Mouse (Mus musculus) kidney, embryonic 16.5 days (tissue): ENCODE measurements around the gene Cenpb. TPM values are rescaled to one million over a fixed set of nuclear protein-coding genes. Genes with fewer than 3 reads are reported as not detected.

Experiments used
- ATAC-seq: fragments of 200-750 bp; cut with Nextera tagmentation; 2 replicates; pipeline ENCODE4 v1.8.0; 2017; ENCODE audit warnings: moderate TSS enrichment; ENCODE audit not compliant: low FRiP score, low TSS enrichment
- H3K27ac ChIP-seq: fragments of 300-500 bp; sonication (generic); 2 replicates; pipeline ENCODE4 v1.5.1; 2014; ENCODE audit warnings: low read length
- H3K27me3 ChIP-seq: fragments of 300-500 bp; sonication (generic); 2 replicates; pipeline ENCODE4 v1.6.1; 2014; ENCODE audit warnings: low read length, control low read depth, mixed read lengths; ENCODE audit not compliant: insufficient read depth
- H3K36me3 ChIP-seq: fragments of 300-500 bp; sonication (generic); 2 replicates; pipeline ENCODE4 v1.6.1; 2014; ENCODE audit warnings: low read length, control low read depth, mixed read lengths; ENCODE audit not compliant: insufficient read depth
- H3K4me1 ChIP-seq: fragments of 300-500 bp; sonication (generic); 2 replicates; pipeline ENCODE4 v1.6.1; 2014; ENCODE audit warnings: low read length, control low read depth, mixed read lengths; ENCODE audit not compliant: insufficient read depth
- H3K4me2 ChIP-seq: fragments of 300-500 bp; sonication (generic); replicated peaks from 2 replicates; pipeline ENCODE4 v1.6.1; 2014; ENCODE audit warnings: low read depth, low read length
- H3K4me3 ChIP-seq: fragments of 300-500 bp; sonication (generic); 2 replicates; pipeline ENCODE4 v1.5.1; 2014; ENCODE audit warnings: mild to moderate bottlenecking, low read length
- H3K9ac ChIP-seq: fragments of 300-500 bp; sonication (generic); replicated peaks from 2 replicates; pipeline ENCODE4 v1.6.1; 2014; ENCODE audit warnings: low read length
- H3K9me3 ChIP-seq: fragments of 300-500 bp; sonication (generic); 2 replicates; pipeline ENCODE4 v1.6.1; 2016; ENCODE audit warnings: low read length, control low read depth
- WGBS: fragments of 180-500 bp; shearing (Covaris S2); extraction: QIAGEN DNeasy Blood & Tissue Kit; methylation state at CpG from one replicate; pipeline ENCODE4 v1.1.7; 2014; 5-methylcytosine and 5-hydroxymethylcytosine counted together
- polyA plus RNA-seq: library from polyadenylated mRNA; unstranded; fragments of >200 nt; fragmentation: Nextera tagmentation; extraction: Ambion mirVana; gene quantifications from 2 replicates; pipeline ENCODE4 v1.2.1, GENCODE M21; 2015

The Cenpb gene
- polyA plus RNA-seq, 1 experiment from 2014 or later: 9.7 TPM

GRCm38 (mm10) chr2:131203816-131204409 lies 24.0 kb upstream of the Cenpb start:
- Histone ChIP-seq H3K4me1 (peaks cover 12% of the 10 kb centered on the region), H3K9ac (no peak overlapping the region), H3K9me3 (no peaks in the 10 kb centered on the region), H3K4me2 (no peak overlapping the region), H3K4me3 (no peak overlapping the region), H3K27me3 (no peaks in the 10 kb centered on the region), H3K27ac (peak overlapping the region; percentile 80), H3K36me3 (peaks cover 6% of the 10 kb centered on the region; the same call in 1 of the 2 replicates)
- WGBS: 72% methylated on average over 6 of the region's 6 CpGs
- no peak for ATAC-seq

- Histone ChIP-seq H3K4me2 (no peak overlapping the region), H3K36me3 (peaks cover 21% of the 10 kb centered on the region; the same call in 1 of the 2 replicates), H3K27me3 (no peaks in the 10 kb centered on the region), H3K9me3 (no peaks in the 10 kb centered on the region), H3K9ac (no peak overlapping the region), H3K4me3 (no peak overlapping the region), H3K27ac (no peak overlapping the region), H3K4me1 (peaks cover 12% of the 10 kb centered on the region)
- ATAC-seq: no peak
- 95% methylated on average over 3 of the region's 3 CpGs for WGBS
These were observed 21.4 kb upstream of the Cenpb start for GRCm38 (mm10) chr2:131201262-131201661.

- Histone ChIP-seq H3K36me3 (peaks cover 21% of the 10 kb centered on the region; the same call in 1 of the 2 replicates), H3K4me3 (no peak overlapping the region), H3K4me2 (no peak overlapping the region), H3K27ac (no peak overlapping the region), H3K9ac (no peak overlapping the region), H3K9me3 (no peaks in the 10 kb centered on the region), H3K27me3 (no peaks in the 10 kb centered on the region), H3K4me1 (peaks cover 12% of the 10 kb centered on the region)
- WGBS: 87% methylated on average over 2 of the region's 2 CpGs
- ATAC-seq: no peak
These were observed 20.8 kb upstream of the Cenpb start for GRCm38 (mm10) chr2:131200710-131201109.

- peaks cover 49% of the 10 kb centered on the region for H3K36me3 ChIP-seq
- no peaks in the 10 kb centered on the region for H3K27me3 ChIP-seq
- WGBS: 90% methylated on average over 16 of the region's 16 CpGs
- H3K4me3 ChIP-seq: no peak overlapping the region
- no peak overlapping the region for H3K4me2 ChIP-seq
- no peak for ATAC-seq
- H3K27ac ChIP-seq: no peak overlapping the region
- no peaks in the 10 kb centered on the region for H3K4me1 ChIP-seq
- H3K9ac ChIP-seq: no peak overlapping the region
- no peaks in the 10 kb centered on the region for H3K9me3 ChIP-seq
These were observed 16.9 kb upstream of the Cenpb start for GRCm38 (mm10) chr2:131196606-131197316.

- Histone ChIP-seq H3K36me3 (peaks cover 34% of the 10 kb centered on the region), H3K9ac (no peak overlapping the region), H3K27ac (peak overlapping the region; percentile 82), H3K27me3 (no peaks in the 10 kb centered on the region), H3K9me3 (no peaks in the 10 kb centered on the region), H3K4me3 (no peak overlapping the region), H3K4me2 (0 out of 2 replicates have a peak overlapping the region, but pooled peaks have one; percentile 15), H3K4me1 (peaks cover 27% of the 10 kb centered on the region)
- 70% methylated on average over 6 of the region's 7 CpGs for WGBS
- ATAC-seq: no peak
These were observed 11.1 kb upstream of the Cenpb start for GRCm38 (mm10) chr2:131191005-131191390.

- Histone ChIP-seq H3K4me1 (peaks cover 30% of the 10 kb centered on the region), H3K36me3 (peaks cover 34% of the 10 kb centered on the region), H3K9ac (no peak overlapping the region), H3K27me3 (no peaks in the 10 kb centered on the region), H3K27ac (peak overlapping the region; percentile 82), H3K4me2 (peak overlapping the region; percentile 15; the same call in 1 of the 2 replicates), H3K4me3 (no peak overlapping the region), H3K9me3 (no peaks in the 10 kb centered on the region)
- 20% methylated on average over 10 of the region's 10 CpGs for WGBS
- peak; percentile 76 for ATAC-seq
These were observed 10.6 kb upstream of the Cenpb start for GRCm38 (mm10) chr2:131190344-131191004.

- WGBS: 36% methylated on average over 5 of the region's 5 CpGs
These were observed 9.8 kb upstream of the Cenpb start for GRCm38 (mm10) chr2:131189521-131190309.

GRCm38 (mm10) chr2:131188311-131188710 lies 8.4 kb upstream of the Cenpb start:
- H3K4me2 ChIP-seq: peak overlapping the region; percentile 89; the same call in 1 of the 2 replicates
- H3K9ac ChIP-seq: no peak overlapping the region
- no peaks in the 10 kb centered on the region for H3K9me3 ChIP-seq
- H3K4me3 ChIP-seq: no peak overlapping the region
- H3K27ac ChIP-seq: no peak overlapping the region
- WGBS: 93% methylated on average over 5 of the region's 5 CpGs
- ATAC-seq: no peak
- peaks cover 30% of the 10 kb centered on the region for H3K4me1 ChIP-seq
- H3K27me3 ChIP-seq: no peaks in the 10 kb centered on the region
- H3K36me3 ChIP-seq: peaks cover 20% of the 10 kb centered on the region

More at GRCm38 (mm10) chr2:131189521-131190309, 9.8 kb upstream of the Cenpb start:
- Histone ChIP-seq H3K9ac (no peak overlapping the region), H3K4me2 (no peak overlapping the region), H3K4me3 (no peak overlapping the region), H3K27me3 (no peaks in the 10 kb centered on the region), H3K9me3 (no peaks in the 10 kb centered on the region), H3K36me3 (peaks cover 29% of the 10 kb centered on the region), H3K4me1 (peaks cover 30% of the 10 kb centered on the region), H3K27ac (peak overlapping the region; percentile 82)
- ATAC-seq: no peak

- H3K4me1 ChIP-seq: peaks cover 30% of the 10 kb centered on the region
- 27% methylated on average over 3 of the region's 3 CpGs for WGBS
- peak overlapping the region; percentile 85 for H3K27ac ChIP-seq
- no peaks in the 10 kb centered on the region for H3K27me3 ChIP-seq
- H3K9me3 ChIP-seq: no peaks in the 10 kb centered on the region
- H3K4me2 ChIP-seq: peak overlapping the region; percentile 89
- peaks cover 12% of the 10 kb centered on the region for H3K36me3 ChIP-seq
- peak overlapping the region; percentile 85 for H3K9ac ChIP-seq
- H3K4me3 ChIP-seq: peak overlapping the region; percentile 75
- 0 out of 2 replicates have a peak, but pooled peaks have one; percentile 0 for ATAC-seq
These were observed 7.7 kb upstream of the Cenpb start for GRCm38 (mm10) chr2:131187602-131187922.
